Mouse (Mus musculus) hindbrain, embryonic 10.5 days (tissue): ENCODE data around the gene Pheta1. TPM values are rescaled to one million over a fixed set of nuclear protein-coding genes. Genes with fewer than 3 reads are reported as not detected.

Source experiments
- DNase-seq: peaks from one replicate; pipeline ENCODE4 v3.0.0-alpha.2; 2017; ENCODE audit warnings: low spot score
- H3K27ac ChIP-seq: fragments of 300-500 bp; sonication (generic); 2 replicates; pipeline ENCODE4 v1.5.1; 2016; ENCODE audit warnings: mild to moderate bottlenecking, moderate library complexity
- H3K27me3 ChIP-seq: fragments of 300-500 bp; sonication (generic); 2 replicates; pipeline ENCODE4 v1.6.1; 2016; ENCODE audit warnings: mild to moderate bottlenecking; ENCODE audit not compliant: poor library complexity, insufficient read depth, severe bottlenecking
- H3K36me3 ChIP-seq: fragments of 300-500 bp; sonication (generic); 2 replicates; pipeline ENCODE4 v1.6.1; 2016; ENCODE audit warnings: mild to moderate bottlenecking, moderate library complexity
- H3K4me1 ChIP-seq: fragments of 300-500 bp; sonication (generic); replicated peaks from 2 replicates; pipeline ENCODE4 v1.6.1; 2016; ENCODE audit warnings: mild to moderate bottlenecking
- H3K4me3 ChIP-seq: fragments of 300-500 bp; sonication (generic); 2 replicates; pipeline ENCODE4 v1.5.1; 2016; ENCODE audit warnings: mild to moderate bottlenecking, moderate library complexity
- H3K9me3 ChIP-seq: fragments of 300-500 bp; sonication (generic); 2 replicates; pipeline ENCODE4 v1.6.1; 2016; ENCODE audit warnings: mild to moderate bottlenecking, moderate library complexity
- WGBS: fragments of 180-500 bp; shearing (Covaris S2); methylation state at CpG from one replicate; pipeline ENCODE4 v1.1.7; 2016; 5-methylcytosine and 5-hydroxymethylcytosine counted together
- polyA plus RNA-seq: library from polyadenylated mRNA; unstranded; fragments of >200 nt; fragmentation: Nextera tagmentation; extraction: Ambion mirVana; gene quantifications from 2 replicates; pipeline ENCODE4 v1.2.1, GENCODE M21; 2016

Gene Pheta1
- polyA plus RNA-seq, 1 experiment from 2014 or later = 54.5 TPM

DNA sequence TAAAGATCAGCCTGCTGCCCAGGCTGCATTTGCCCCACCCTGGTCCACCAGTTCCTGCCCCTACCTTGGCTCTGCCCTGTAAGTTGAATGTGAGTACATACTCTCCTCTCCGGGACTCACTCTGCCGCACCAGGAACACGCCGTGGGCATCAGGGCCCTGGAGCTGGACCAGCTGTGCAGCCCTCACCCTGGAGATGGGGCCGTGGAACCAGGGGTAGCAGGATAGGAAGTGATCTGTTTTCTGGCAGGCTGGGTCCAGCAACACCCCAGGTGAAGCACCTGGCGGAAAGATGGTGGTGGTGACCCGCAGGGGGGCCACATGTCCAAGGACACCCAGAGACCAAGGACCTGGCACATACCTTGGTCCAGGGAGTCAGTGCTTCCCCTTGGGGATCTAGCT lies 30.4 kb upstream of the Pheta1 start:
- H3K36me3 ChIP-seq = peaks cover 88% of the 10 kb centered on the region
- H3K27me3 ChIP-seq = no peaks in the 10 kb centered on the region

DNA sequence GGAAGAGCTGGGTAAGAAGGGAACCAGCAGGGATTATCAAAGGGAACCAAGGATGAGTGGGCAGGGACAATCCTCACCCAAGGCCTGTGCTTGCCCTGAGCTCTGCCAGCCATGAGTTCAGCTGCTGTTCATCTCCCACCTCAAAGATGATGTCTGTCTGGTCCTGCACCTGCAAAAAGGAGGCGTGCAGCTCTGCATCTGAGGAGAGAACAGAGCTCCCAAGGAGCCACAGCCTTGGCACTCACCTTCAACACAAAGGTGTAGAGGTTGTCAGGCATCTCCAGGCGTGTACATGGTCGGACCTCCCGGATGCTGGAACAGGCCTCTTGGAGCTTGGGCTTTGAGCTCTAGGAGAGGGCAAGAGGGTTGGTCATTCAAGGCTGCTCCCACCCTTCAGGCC lies 29.9 kb upstream of the Pheta1 start:
- no peak for DNase-seq
- no peaks in the 10 kb centered on the region for H3K27me3 ChIP-seq
- no peak overlapping the region for H3K4me3 ChIP-seq
- peaks cover 16% of the 10 kb centered on the region for H3K4me1 ChIP-seq
- H3K36me3 ChIP-seq = peaks cover 88% of the 10 kb centered on the region
- H3K9me3 ChIP-seq = no peaks in the 10 kb centered on the region
- 91% methylated on average over 4 of the region's 4 CpGs for WGBS
- no peak overlapping the region for H3K27ac ChIP-seq

More for the DNA sequence above, 30.4 kb upstream of the Pheta1 start:
- Histone ChIP-seq H3K4me1 (peaks cover 11% of the 10 kb centered on the region), H3K27ac (no peak overlapping the region), H3K9me3 (no peaks in the 10 kb centered on the region), H3K4me3 (no peak overlapping the region)
- DNase-seq = no peak
- 94% methylated on average over 7 of the region's 7 CpGs for WGBS

DNA sequence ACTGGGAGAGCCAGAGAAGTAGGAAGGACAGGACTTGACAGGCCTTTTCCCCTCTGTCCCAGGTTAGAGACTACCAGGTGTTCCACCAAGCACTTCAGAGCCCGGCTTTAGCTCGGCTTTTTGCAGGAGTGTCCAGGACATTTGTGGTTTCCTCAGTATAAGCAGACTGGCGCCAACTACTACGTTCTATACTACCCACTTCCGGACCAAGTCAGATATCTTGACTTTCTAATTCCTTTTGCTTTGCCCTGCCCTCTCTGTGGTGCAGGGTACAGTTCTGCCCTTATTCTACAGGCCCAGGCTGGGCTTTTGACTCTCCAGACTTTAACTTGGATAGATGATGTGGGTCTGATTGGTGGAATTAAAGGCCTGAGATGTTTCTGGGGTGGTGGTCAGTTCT lies 29.2 kb upstream of the Pheta1 start:
- Histone ChIP-seq H3K36me3 (peaks cover 88% of the 10 kb centered on the region), H3K4me3 (no peak overlapping the region), H3K4me1 (peaks cover 22% of the 10 kb centered on the region), H3K27me3 (no peaks in the 10 kb centered on the region), H3K27ac (no peak overlapping the region), H3K9me3 (no peaks in the 10 kb centered on the region)
- 95% methylated on average over 5 of the region's 5 CpGs for WGBS
- DNase-seq = no peak

DNA sequence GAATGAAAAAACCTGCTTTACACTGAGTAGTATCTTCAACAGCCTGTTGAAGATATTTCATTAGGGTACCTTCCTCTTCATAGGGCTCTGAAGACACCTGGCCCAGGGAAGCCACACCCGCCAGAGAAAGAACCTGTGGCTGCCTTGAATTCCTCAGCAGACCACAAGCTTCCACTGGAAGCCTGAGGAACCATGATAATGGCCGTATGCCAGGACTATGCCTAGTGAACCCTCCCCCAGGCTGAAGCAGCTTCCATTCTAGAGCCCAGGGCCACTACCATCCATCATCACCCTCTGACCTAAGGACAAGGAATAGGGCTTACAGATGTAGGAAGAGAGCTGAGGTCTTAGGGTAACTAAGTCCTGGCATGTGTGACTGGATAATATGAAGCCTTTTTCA lies 28.6 kb upstream of the Pheta1 start:
- Histone ChIP-seq H3K27ac (no peak overlapping the region), H3K4me3 (no peak overlapping the region), H3K27me3 (no peaks in the 10 kb centered on the region), H3K4me1 (peaks cover 27% of the 10 kb centered on the region), H3K36me3 (peaks cover 89% of the 10 kb centered on the region), H3K9me3 (no peaks in the 10 kb centered on the region)
- 86% methylated on average over 2 of the region's 2 CpGs for WGBS
- no peak for DNase-seq

DNA sequence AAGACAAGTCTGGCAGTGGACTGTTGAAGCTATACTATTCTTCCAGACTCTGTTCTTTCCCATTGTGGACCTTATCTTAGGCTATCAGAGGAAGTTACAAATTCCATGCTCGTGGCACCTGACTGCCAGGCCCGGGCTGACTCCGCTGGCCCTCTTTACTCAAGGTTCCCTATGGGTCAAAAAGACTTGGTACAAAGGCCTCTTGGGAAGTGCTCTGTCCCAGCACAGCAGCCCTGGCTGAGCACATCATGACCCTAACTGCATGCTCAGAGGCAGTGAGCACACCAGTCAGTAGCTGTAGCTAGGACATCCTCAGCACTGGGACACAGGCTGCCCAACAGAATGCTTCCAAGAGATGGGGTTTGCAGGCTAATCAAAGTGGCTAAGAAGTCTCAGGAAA lies 28.1 kb upstream of the Pheta1 start:
- 89% methylated on average over 3 of the region's 3 CpGs for WGBS
- H3K4me1 ChIP-seq = peaks cover 27% of the 10 kb centered on the region
- peaks cover 89% of the 10 kb centered on the region for H3K36me3 ChIP-seq
- H3K27ac ChIP-seq = no peak overlapping the region
- no peaks in the 10 kb centered on the region for H3K27me3 ChIP-seq
- no peak overlapping the region for H3K4me3 ChIP-seq
- DNase-seq = no peak
- no peaks in the 10 kb centered on the region for H3K9me3 ChIP-seq

DNA sequence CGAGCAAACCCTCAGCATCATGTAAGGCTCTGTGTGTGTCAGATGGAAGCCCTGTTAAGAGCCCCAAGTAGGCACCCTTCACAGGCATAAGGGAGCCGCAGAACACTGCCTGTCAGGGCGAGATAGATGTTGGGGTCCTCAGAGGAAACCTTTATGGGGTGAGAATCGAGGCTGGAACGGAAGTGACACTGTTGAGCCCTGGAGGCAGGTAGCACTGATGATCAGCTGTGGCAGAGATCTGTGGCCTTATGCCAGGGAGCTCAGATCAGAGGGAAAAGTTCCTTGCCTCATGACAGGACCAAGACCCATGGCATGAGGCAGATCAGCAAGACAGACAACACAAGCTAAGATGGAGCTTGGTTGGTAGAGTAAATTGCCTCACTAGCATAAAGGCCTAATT lies 27.7 kb upstream of the Pheta1 start:
- Histone ChIP-seq H3K4me3 (no peak overlapping the region), H3K4me1 (peaks cover 27% of the 10 kb centered on the region), H3K36me3 (peaks cover 89% of the 10 kb centered on the region), H3K27ac (no peak overlapping the region), H3K27me3 (no peaks in the 10 kb centered on the region), H3K9me3 (no peaks in the 10 kb centered on the region)
- no peak for DNase-seq
- WGBS = 92% methylated on average over 5 of the region's 5 CpGs

DNA sequence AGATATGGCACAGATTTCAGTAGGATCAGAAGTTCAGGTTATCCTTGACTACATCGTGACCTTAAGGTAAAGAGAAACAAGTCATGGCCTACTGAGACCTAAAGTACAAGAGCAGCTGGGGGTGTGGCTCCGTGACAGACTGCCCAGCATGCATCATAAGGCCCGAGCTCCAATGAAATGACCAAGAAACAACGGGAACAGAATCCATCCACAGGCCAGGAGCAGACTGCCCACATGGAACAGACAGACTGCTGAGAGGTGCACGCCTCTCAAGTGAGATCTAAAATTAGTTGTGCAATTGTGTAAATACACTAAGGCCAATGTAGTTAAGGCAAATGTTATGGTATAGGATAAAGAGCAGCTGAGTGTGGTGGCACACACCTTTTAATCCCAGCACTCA lies 27.2 kb upstream of the Pheta1 start:
- Histone ChIP-seq H3K27ac (no peak overlapping the region), H3K9me3 (no peaks in the 10 kb centered on the region), H3K4me1 (peaks cover 27% of the 10 kb centered on the region), H3K27me3 (peaks cover 1% of the 10 kb centered on the region), H3K36me3 (peaks cover 89% of the 10 kb centered on the region), H3K4me3 (no peak overlapping the region)
- 78% methylated on average over 5 of the region's 5 CpGs for WGBS
- no peak for DNase-seq

DNA sequence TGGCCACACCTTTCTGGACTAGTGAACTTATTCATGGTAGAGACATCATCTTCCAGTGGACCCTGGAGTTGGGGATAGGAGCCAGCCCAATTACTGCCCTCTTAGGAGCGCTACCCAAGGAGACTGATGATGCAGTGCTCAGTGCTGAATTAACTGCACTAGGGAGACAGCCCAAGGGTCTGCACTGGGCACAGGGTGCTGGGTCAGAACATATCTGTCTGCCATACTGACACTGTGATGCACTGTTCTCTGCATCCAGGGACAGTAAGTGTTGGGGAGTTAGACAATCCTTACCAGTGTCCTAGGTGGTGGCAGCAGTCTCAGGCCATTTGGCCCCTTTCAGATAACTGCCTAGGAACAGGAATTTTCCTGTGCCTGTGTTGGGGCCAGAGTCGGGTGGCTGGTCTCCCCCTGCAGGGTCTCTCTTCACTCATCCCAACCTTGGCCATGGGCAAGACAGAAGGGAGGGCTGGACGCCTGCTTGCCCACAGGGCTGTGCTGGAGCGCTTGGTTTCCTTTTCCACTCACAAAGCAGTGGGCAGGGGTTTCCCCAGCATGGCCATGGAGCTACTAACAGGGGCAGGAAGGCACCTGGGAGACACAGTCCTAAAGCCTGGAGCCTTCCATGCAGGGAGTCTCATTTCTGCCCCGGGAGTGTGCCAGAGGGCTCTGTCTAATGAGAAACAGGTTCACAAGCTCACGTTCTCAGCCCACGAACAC lies 25.8 kb upstream of the Pheta1 start:
- Histone ChIP-seq H3K4me1 (peaks cover 27% of the 10 kb centered on the region), H3K4me3 (no peak overlapping the region), H3K27ac (peak overlapping the region; percentile 26; the same call in 1 of the 2 replicates), H3K36me3 (peaks cover 88% of the 10 kb centered on the region), H3K27me3 (peaks cover 15% of the 10 kb centered on the region), H3K9me3 (no peaks in the 10 kb centered on the region)
- DNase-seq = no peak
- WGBS = 79% methylated on average over 7 of the region's 7 CpGs

DNA sequence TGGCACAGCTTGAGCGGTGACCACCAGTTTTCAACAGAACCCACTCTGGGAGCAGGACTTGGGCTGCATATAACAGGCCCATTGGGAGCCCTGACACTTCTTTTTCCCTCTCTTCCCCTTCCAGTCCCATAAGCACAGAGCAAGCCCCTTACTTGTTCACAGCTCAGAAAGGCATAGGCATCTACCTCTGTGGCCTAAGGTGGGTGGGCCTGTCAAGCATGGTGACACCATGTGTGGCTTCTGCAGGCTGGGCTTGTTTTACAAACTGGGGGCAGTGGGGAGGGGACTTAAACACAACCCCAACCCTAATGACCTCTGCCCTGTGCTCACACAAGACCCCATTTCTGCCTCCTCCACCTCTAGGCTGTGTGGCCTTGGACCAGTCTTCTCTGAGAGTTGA lies 25.1 kb upstream of the Pheta1 start:
- H3K36me3 ChIP-seq = peaks cover 81% of the 10 kb centered on the region
- peak overlapping the region; percentile 78; the same call in 1 of the 2 replicates for H3K27ac ChIP-seq
- no peak overlapping the region for H3K4me3 ChIP-seq
- no peak for DNase-seq
- WGBS = 100% methylated on average over 1 of the region's 1 CpGs
- peaks cover 34% of the 10 kb centered on the region for H3K4me1 ChIP-seq
- H3K9me3 ChIP-seq = no peaks in the 10 kb centered on the region
- H3K27me3 ChIP-seq = peaks cover 23% of the 10 kb centered on the region

DNA sequence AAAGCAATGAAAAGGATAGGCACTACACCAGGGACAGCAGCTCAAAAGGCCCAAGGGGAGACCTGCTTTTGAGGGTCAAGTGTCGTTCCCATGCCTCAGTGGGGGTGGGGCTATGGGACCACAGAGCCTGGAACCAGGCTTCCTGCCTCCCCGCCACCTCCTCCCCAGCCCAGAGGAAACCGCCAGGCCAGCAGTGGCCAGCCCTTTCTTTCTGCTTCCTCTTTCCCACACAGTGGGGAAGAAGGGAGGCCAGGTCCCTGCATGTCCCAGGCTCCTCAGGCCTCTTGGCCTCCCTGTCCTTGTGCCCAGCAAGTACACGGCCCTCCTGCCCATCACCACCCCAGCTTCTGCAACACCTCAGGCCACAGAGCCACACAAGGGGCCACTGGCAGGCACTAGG lies 24.7 kb upstream of the Pheta1 start:
- H3K4me1 ChIP-seq = peaks cover 39% of the 10 kb centered on the region
- H3K36me3 ChIP-seq = peaks cover 77% of the 10 kb centered on the region
- DNase-seq = no peak
- H3K4me3 ChIP-seq = no peak overlapping the region
- no peaks in the 10 kb centered on the region for H3K9me3 ChIP-seq
- H3K27ac ChIP-seq = peak overlapping the region; percentile 78
- 54% methylated on average over 4 of the region's 4 CpGs for WGBS
- H3K27me3 ChIP-seq = peaks cover 27% of the 10 kb centered on the region

DNA sequence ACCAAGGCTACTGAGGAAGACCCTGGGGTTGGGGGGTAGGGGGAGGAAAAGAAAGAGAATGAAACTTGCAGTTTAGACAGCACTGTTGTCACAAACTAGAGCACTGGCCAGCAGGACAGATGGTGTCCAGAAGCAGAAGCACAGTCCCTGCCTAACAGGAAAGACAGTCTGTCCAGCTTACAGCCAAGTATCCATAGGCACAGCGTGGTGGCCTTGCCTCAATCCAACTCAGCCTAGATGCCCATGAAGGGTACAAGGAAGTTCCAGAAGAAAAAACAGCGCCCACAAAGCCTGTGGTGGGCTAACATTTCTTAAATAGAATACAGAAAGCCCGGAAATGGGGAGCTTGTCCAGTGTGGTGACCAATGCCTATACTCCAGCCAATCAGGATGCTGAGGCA lies 23.2 kb upstream of the Pheta1 start:
- Histone ChIP-seq H3K36me3 (peaks cover 62% of the 10 kb centered on the region), H3K4me1 (peaks cover 45% of the 10 kb centered on the region), H3K27me3 (peaks cover 42% of the 10 kb centered on the region), H3K27ac (no peak overlapping the region), H3K4me3 (no peak overlapping the region), H3K9me3 (no peaks in the 10 kb centered on the region)
- WGBS = 93% methylated on average over 3 of the region's 3 CpGs
- DNase-seq = no peak

DNA sequence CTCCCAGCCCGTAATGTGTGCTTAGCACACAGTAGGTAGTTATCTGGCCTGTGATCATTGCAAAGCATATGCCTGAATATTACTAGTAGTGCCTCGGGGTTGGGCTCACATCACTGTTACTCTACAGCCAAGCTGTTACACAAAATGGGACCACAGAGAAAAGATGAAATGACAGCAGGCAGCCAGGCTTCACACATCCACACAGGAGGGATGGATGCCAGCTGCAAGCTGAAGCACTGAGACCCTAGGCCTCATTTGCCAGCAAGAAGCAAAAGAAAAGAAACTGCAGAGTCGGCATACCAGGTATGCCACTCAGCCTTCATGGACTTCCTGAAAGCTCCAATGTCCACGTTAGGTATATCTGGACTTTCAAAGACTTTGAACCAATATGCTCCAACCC lies 20.9 kb upstream of the Pheta1 start:
- Histone ChIP-seq H3K4me1 (peaks cover 44% of the 10 kb centered on the region), H3K27ac (no peak overlapping the region), H3K27me3 (peaks cover 61% of the 10 kb centered on the region), H3K4me3 (peak overlapping the region; percentile 59), H3K36me3 (peaks cover 49% of the 10 kb centered on the region), H3K9me3 (no peaks in the 10 kb centered on the region)
- DNase-seq = no peak
- WGBS = 81% methylated on average over 4 of the region's 4 CpGs

DNA sequence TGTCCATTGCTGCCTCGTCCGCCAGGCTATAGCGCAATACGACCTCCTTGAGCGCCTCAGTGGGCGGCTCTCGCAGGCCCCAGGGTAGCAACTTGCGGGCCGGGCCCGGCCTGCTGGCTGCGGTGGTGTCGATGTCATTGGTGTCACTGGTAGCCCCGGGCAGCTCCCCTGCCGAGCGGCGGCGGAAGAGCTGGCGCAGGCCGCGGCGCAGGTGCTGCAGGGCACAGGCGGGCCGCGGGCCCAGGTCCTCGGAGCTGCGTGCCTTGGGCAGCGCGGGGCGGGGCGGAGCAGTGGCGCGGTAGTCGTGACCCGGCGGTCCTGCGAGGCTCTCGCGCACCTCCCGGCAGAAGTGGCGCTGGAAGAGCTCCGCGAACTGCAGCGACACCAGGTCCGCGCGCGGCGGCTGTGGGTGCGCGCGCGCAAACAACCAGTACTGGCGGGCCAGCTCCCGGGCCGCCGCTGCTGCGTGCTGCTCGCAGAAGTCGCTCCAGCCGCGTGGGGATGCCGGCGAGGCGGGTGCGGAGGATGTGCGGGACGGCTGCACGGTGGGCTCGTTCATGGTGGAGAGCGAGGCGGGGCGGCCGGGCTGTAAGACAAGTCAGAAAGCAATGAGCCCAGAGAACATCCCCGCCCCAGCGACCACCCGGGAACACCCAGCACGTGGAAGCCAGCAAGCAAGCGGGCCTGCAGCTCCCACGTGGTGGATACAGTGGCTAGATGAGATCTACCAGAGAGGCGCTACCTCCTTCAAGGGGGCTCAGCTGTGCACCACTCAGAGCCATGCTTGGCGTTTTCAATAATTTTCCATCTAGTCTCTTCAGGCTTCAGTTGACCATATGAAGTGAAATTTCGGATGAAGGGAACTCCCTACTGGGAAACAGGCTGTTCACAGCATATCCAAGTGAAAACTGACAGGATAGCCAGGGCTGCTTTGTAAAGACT lies 20.0 kb upstream of the Pheta1 start:
- peaks cover 45% of the 10 kb centered on the region for H3K4me1 ChIP-seq
- WGBS = 6% methylated on average over 81 of the region's 82 CpGs
- H3K27me3 ChIP-seq = peaks cover 67% of the 10 kb centered on the region
- peak; percentile 51 for DNase-seq
- peak overlapping the region; percentile 59 for H3K4me3 ChIP-seq
- no peaks in the 10 kb centered on the region for H3K9me3 ChIP-seq
- H3K27ac ChIP-seq = peak overlapping the region; percentile 31
- H3K36me3 ChIP-seq = peaks cover 40% of the 10 kb centered on the region
